Mouse (Mus musculus): ENCODE data around the gene Tap2.
A peak's percentile ranks its signal among the peaks of the same experiment; 100 is the strongest.

Gene Tap2

DNA sequence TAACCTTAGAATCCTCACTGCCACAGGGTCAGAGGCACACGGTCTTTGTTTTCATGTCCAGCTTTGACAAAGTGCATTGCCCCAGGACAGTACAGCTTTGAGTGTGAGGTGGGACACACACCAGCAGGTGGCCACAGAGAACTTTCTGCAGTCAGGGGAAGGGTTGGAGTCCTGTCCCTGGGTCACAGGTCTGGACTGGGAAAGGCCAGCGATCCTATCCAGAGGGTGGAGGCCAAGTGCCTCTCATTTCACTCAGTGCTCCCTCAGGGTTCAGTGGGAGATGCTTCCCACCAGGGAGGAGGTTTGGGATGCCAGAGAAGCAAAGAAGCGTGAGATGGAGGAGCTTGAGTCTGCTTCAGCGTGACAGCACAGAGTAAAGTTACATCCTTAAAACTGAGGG, 48.3 kb downstream of the Tap2 start:
- no peak for DNase-seq (ENCODE audit: low spot score in 2 of 2)

GRCm38 (mm10) chr17:34256501-34256900, 53.2 kb downstream of the Tap2 start:
- no peak for DNase-seq (ENCODE audit: low spot score in 2 of 2)

DNA sequence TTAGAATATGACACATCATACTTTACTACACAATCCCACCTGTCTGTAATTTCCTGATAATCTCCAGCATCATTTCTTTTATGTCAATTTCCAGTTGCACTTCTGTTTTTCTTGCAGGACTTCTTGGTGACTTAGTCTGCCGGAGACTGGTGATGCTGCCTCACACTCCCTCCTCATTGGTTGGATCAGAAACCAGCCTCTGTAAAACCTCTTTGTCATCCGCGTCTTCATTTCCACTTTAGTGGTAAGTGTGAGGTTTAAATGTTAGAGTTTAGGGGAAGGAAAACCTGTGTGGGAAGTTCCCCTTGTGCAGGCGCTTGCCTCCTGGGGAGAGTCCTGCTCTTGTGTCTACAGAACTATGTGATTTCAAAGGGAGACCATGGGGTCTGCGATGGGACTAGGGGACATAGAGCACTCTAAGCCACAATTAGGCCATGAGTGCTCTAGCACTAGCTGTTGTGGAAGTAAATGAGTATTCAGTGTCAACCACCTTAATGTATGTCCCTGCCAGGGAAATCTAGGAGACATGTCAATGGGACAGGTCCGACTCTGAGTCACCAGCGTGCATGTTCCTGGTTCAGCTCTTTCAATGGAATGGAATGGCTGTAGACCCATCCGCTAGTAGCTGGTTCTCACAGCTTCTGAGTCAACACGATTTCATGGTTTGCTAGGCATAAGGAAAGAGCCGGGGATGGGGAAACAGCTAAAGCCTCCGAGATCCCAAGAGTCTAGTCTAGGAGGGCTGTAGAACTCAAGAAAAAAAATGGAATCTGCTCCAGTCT, 54.5 kb downstream of the Tap2 start, which contains the start of gene H2-Ab1:
H2-Ab1 (plus strand) TSS at position 96 of the 782 bp plus-strand sequence.
- peak; percentile 56 to 80 for DNase-seq (ENCODE audit: low spot score in 2 of 2)

GRCm38 (mm10) chr17:34260551-34260950, 57.2 kb downstream of the Tap2 start:
- DNase-seq (ENCODE audit: low spot score in 2 of 2): no peak

DNA sequence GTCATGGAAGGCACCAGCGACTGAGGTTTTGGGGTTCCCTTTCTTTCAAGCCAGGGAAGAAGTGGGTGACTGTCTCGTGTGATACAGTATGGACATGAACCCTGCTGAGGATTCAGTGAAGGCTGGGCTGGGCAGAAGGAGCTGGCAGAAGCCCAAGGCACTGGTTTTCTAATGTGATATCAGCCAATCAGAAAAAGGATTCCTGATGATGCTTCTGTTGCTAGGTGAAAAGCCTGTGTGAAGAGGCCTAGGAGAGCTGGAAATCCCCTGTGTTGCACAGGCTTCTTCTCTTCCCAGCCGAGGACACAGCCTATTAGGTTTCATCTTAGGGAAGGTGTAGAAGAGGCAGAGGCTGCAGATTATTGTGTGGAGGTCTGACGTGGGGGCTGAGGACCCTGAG, 58.2 kb downstream of the Tap2 start:
- DNase-seq (ENCODE audit: low spot score in 2 of 2): peak in 1 of 2 experiments; percentile 65

DNA sequence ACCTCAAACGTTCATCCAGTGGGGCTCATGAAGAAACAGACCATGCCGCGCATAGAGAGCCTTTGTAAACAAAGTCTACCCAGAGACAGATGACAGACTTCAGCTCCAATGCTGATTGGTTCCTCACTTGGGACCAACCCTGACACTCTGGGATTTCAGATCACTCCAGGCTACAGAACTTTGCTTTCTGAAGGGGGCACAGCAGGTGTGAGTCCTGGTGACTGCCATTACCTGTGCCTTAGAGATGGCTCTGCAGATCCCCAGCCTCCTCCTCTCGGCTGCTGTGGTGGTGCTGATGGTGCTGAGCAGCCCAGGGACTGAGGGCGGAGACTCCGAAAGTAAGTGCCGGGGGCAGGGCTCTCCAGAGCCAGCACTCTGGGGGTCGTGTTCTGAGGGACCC, 59.7 kb downstream of the Tap2 start:
- DNase-seq (ENCODE audit: low spot score in 2 of 2): peak in 1 of 2 experiments; percentile 64

- no peak for DNase-seq (ENCODE audit: low spot score in 2 of 2)
Observed at GRCm38 (mm10) chr17:34263811-34264371, 60.6 kb downstream of the Tap2 start.

- DNase-seq (ENCODE audit: low spot score in 2 of 2): no peak
Observed at GRCm38 (mm10) chr17:34264452-34265351, 61.4 kb downstream of the Tap2 start.

All from frontal cortex, postnatal 10 days (tissue).